Mouse (Mus musculus): Measurements from ENCODE around the gene Flt1. TPM values are rescaled to one million over a fixed set of nuclear protein-coding genes. Genes with fewer than 3 reads are reported as not detected.
A peak's percentile ranks its signal among the peaks of the same experiment; 100 is the strongest.

Flt1 gene
- polyA plus RNA-seq, 1 experiment = 23.4 TPM

DNA sequence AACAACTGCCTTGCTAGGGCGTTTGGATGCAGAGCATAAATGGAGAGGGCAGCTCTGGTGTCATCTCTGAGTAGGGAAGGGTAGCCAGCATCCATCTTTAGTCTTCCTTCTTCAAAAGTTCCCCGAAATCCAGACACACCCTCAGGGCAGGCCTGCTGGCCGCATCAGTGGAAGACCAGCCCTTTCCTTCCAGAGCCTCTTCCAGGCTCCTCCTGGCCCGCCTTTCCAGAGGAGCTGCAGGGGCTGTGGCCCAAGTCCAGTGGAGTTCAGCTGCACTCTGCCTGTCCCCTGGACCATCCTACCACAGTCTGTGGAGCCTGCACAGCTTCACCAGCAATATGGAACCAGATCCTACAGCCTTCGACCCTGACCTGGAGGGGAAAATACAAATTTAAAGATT, 7.1 kb upstream of the Flt1 start:
- TF ChIP-seq CTCF (IDR thresholded peaks at IDR 0.05; ENCODE audit: low read depth, low read length) (no peak), POLR2A (IDR thresholded peaks at IDR 0.05; ENCODE audit: insufficient read depth, low read length) (no peak), EP300 (IDR thresholded peaks at IDR 0.05; ENCODE audit: insufficient read depth, low read depth, low read length) (no peak)
- Histone ChIP-seq H3K9me3 (replicated peaks; ENCODE audit: control insufficient read depth, insufficient read depth, low read length, poor library complexity, severe bottlenecking) (no peaks in the 10 kb centered on the region), H3K27ac (ENCODE audit: insufficient read depth, low read length) (no peak overlapping the region)

GRCm38 (mm10) chr5:147727481-147727880, 1.7 kb upstream of the Flt1 start:
- no peak overlapping the region for H3K27ac ChIP-seq (ENCODE audit: insufficient read depth, low read length)
- H3K9me3 ChIP-seq (replicated peaks; ENCODE audit: control insufficient read depth, insufficient read depth, low read length, poor library complexity, severe bottlenecking) = no peaks in the 10 kb centered on the region
- H3K4me1 ChIP-seq (ENCODE audit: control insufficient read depth, insufficient read depth, low read length) = no peaks in the 10 kb centered on the region
- no peaks in the 10 kb centered on the region for H3K36me3 ChIP-seq (ENCODE audit: control insufficient read depth, insufficient read depth, low read length, poor library complexity, severe bottlenecking)
- peaks cover 34% of the 10 kb centered on the region for H3K27me3 ChIP-seq (ENCODE audit: control insufficient read depth, insufficient read depth, low read length, poor library complexity, severe bottlenecking)
- H3K4me3 ChIP-seq (ENCODE audit: low read depth, low read length) = no peak overlapping the region
- TF ChIP-seq POLR2A (IDR thresholded peaks at IDR 0.05; ENCODE audit: insufficient read depth, low read length) (no peak), EP300 (IDR thresholded peaks at IDR 0.05; ENCODE audit: insufficient read depth, low read depth, low read length) (no peak), CTCF (IDR thresholded peaks at IDR 0.05; ENCODE audit: low read depth, low read length) (no peak)
- no peak overlapping the region for H3K9ac ChIP-seq (ENCODE audit: low read depth, poor library complexity, severe bottlenecking)

More for the DNA sequence above, 7.1 kb upstream of the Flt1 start:
- H3K9ac ChIP-seq (ENCODE audit: low read depth, poor library complexity, severe bottlenecking) = no peak overlapping the region
- H3K27me3 ChIP-seq (ENCODE audit: control insufficient read depth, insufficient read depth, low read length, poor library complexity, severe bottlenecking) = peaks cover 5% of the 10 kb centered on the region
- H3K36me3 ChIP-seq (ENCODE audit: control insufficient read depth, insufficient read depth, low read length, poor library complexity, severe bottlenecking) = no peaks in the 10 kb centered on the region
- no peaks in the 10 kb centered on the region for H3K4me1 ChIP-seq (ENCODE audit: control insufficient read depth, insufficient read depth, low read length)
- no peak overlapping the region for H3K4me3 ChIP-seq (ENCODE audit: low read depth, low read length)

DNA sequence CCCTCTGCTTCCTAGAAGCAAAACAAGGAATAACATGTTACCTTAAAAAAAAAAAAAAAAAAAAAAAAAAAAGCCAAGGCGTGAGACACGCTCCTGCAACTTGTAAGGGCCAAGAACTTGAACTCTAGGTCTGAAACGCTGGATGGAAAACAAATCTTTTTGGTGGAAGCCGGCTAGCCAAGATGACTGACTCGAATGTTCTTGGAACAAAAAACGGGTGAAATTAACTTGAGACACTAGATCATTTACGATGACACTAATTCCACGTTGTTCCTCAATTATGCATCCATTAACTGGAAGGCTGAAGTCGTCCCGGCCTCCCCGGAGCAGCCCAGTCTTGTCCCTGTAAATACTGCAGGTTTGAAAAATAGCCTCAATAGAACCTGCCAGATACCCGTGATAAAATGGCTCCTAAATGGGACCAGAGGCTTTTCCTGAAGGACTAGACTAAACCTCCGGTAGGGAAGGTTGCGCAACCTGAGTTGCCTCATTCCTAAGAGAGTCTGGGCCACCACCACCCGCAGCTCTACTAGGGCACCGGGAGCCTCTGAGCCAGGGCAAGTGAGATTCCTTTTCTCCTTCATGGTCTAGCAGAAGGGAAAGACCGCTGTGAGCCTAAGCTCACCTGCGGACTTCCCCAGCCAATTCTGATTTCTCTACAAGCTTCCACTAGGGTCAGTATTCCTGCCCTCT, 1.0 kb upstream of the Flt1 start:
- Histone ChIP-seq H3K9ac (ENCODE audit: low read depth, poor library complexity, severe bottlenecking) (peak overlapping the region; percentile 21), H3K4me3 (ENCODE audit: low read depth, low read length) (peak overlapping the region; percentile 62), H3K9me3 (replicated peaks; ENCODE audit: control insufficient read depth, insufficient read depth, low read length, poor library complexity, severe bottlenecking) (no peaks in the 10 kb centered on the region), H3K4me1 (ENCODE audit: control insufficient read depth, insufficient read depth, low read length) (no peaks in the 10 kb centered on the region), H3K27ac (ENCODE audit: insufficient read depth, low read length) (no peak overlapping the region), H3K27me3 (ENCODE audit: control insufficient read depth, insufficient read depth, low read length, poor library complexity, severe bottlenecking) (peaks cover 34% of the 10 kb centered on the region), H3K36me3 (ENCODE audit: control insufficient read depth, insufficient read depth, low read length, poor library complexity, severe bottlenecking) (no peaks in the 10 kb centered on the region)
- no peak for TF ChIP-seq CTCF (IDR thresholded peaks at IDR 0.05; ENCODE audit: low read depth, low read length)
- TF ChIP-seq EP300 (IDR thresholded peaks at IDR 0.05; ENCODE audit: insufficient read depth, low read depth, low read length) = no peak
- no peak for TF ChIP-seq POLR2A (IDR thresholded peaks at IDR 0.05; ENCODE audit: insufficient read depth, low read length)

- peak overlapping the region; percentile 62 for H3K4me3 ChIP-seq (ENCODE audit: low read depth, low read length)
- peaks cover 34% of the 10 kb centered on the region for H3K27me3 ChIP-seq (ENCODE audit: control insufficient read depth, insufficient read depth, low read length, poor library complexity, severe bottlenecking)
- no peaks in the 10 kb centered on the region for H3K36me3 ChIP-seq (ENCODE audit: control insufficient read depth, insufficient read depth, low read length, poor library complexity, severe bottlenecking)
- H3K4me1 ChIP-seq (ENCODE audit: control insufficient read depth, insufficient read depth, low read length) = no peaks in the 10 kb centered on the region
- peak overlapping the region; percentile 21 for H3K9ac ChIP-seq (ENCODE audit: low read depth, poor library complexity, severe bottlenecking)
- H3K9me3 ChIP-seq (replicated peaks; ENCODE audit: control insufficient read depth, insufficient read depth, low read length, poor library complexity, severe bottlenecking) = no peaks in the 10 kb centered on the region
- TF ChIP-seq POLR2A (IDR thresholded peaks at IDR 0.05; ENCODE audit: insufficient read depth, low read length) (no peak), EP300 (IDR thresholded peaks at IDR 0.05; ENCODE audit: insufficient read depth, low read depth, low read length) (no peak), CTCF (IDR thresholded peaks at IDR 0.05; ENCODE audit: low read depth, low read length) (no peak)
- H3K27ac ChIP-seq (ENCODE audit: insufficient read depth, low read length) = no peak overlapping the region
Measured at GRCm38 (mm10) chr5:147724945-147725830, 623 bp downstream of the Flt1 start.

- Histone ChIP-seq H3K4me3 (ENCODE audit: low read depth, low read length) (no peak overlapping the region), H3K9ac (ENCODE audit: low read depth, poor library complexity, severe bottlenecking) (no peak overlapping the region)
- TF ChIP-seq EP300 (IDR thresholded peaks at IDR 0.05; ENCODE audit: insufficient read depth, low read depth, low read length) (no peak), CTCF (IDR thresholded peaks at IDR 0.05; ENCODE audit: low read depth, low read length) (no peak), POLR2A (IDR thresholded peaks at IDR 0.05; ENCODE audit: insufficient read depth, low read length) (no peak)
Measured at GRCm38 (mm10) chr5:147724391-147724790, 1.4 kb downstream of the Flt1 start.

GRCm38 (mm10) chr5:147723811-147724210, 2.0 kb downstream of the Flt1 start:
- Histone ChIP-seq H3K9me3 (replicated peaks; ENCODE audit: control insufficient read depth, insufficient read depth, low read length, poor library complexity, severe bottlenecking) (no peaks in the 10 kb centered on the region), H3K27ac (ENCODE audit: insufficient read depth, low read length) (no peak overlapping the region), H3K4me3 (ENCODE audit: low read depth, low read length) (no peak overlapping the region), H3K27me3 (ENCODE audit: control insufficient read depth, insufficient read depth, low read length, poor library complexity, severe bottlenecking) (peaks cover 34% of the 10 kb centered on the region), H3K4me1 (ENCODE audit: control insufficient read depth, insufficient read depth, low read length) (no peaks in the 10 kb centered on the region), H3K9ac (ENCODE audit: low read depth, poor library complexity, severe bottlenecking) (no peak overlapping the region), H3K36me3 (ENCODE audit: control insufficient read depth, insufficient read depth, low read length, poor library complexity, severe bottlenecking) (no peaks in the 10 kb centered on the region)
- TF ChIP-seq CTCF (IDR thresholded peaks at IDR 0.05; ENCODE audit: low read depth, low read length) (no peak), POLR2A (IDR thresholded peaks at IDR 0.05; ENCODE audit: insufficient read depth, low read length) (no peak), EP300 (IDR thresholded peaks at IDR 0.05; ENCODE audit: insufficient read depth, low read depth, low read length) (no peak)

More at GRCm38 (mm10) chr5:147724391-147724790, 1.4 kb downstream of the Flt1 start:
- Histone ChIP-seq H3K36me3 (ENCODE audit: control insufficient read depth, insufficient read depth, low read length, poor library complexity, severe bottlenecking) (no peaks in the 10 kb centered on the region), H3K27ac (ENCODE audit: insufficient read depth, low read length) (no peak overlapping the region), H3K27me3 (ENCODE audit: control insufficient read depth, insufficient read depth, low read length, poor library complexity, severe bottlenecking) (peaks cover 34% of the 10 kb centered on the region), H3K4me1 (ENCODE audit: control insufficient read depth, insufficient read depth, low read length) (no peaks in the 10 kb centered on the region), H3K9me3 (replicated peaks; ENCODE audit: control insufficient read depth, insufficient read depth, low read length, poor library complexity, severe bottlenecking) (no peaks in the 10 kb centered on the region)
